Mouse (Mus musculus): ENCODE data around the gene Susd1.

DNA sequence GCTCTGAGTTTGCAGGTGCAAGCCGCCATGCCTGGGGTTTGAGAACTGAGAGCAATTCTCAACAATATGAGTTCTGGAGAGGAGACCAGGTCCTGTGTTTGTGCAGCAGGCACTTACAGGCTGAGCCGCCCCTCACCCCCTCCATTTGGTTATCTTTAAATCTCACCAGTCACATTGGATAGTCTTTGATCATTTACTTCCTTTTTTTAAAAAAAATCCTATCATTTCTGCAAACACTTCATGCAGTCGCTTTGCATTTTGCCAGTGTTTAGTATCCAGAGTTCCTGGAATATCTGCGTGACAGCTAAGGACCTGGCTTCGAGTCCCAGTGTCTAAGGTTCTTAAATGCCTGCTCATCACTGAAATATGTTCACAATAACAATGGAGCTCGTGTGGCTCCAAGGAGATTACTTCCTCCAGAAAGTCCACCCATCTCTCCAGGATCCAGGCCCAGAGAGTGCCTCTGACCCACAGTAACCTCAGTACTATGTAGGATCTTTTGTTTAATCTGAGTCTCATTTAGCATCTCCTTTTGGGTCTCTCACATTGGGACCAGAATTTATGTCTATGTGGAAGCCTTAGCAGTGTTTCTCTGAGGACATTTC is 147.4 kb downstream of the Susd1 start:
- TF ChIP-seq GATA1 (IDR thresholded peaks at IDR 0.05; ENCODE audit: borderline replicate concordance, low read length) = no peak
- no peak for TF ChIP-seq FLI1 (IDR thresholded peaks at IDR 0.05; ENCODE audit: low read length)
